Mouse (Mus musculus) layer of hippocampus, postnatal 25 days (tissue): ENCODE results near the gene Chmp4b. TPM values are rescaled to one million over a fixed set of nuclear protein-coding genes. Genes with fewer than 3 reads are reported as not detected.

Source experiments
- DNase-seq, 2 experiments: peaks; one replicate each; pipeline ENCODE4 v3.0.0; 2022; ENCODE audit warnings: mixed read lengths in 2 of 2, low spot score in 1 of 2; ENCODE audit errors: extremely low spot score in 1 of 2
- total RNA-seq, 2 experiments: library from RNA; stranded (reverse); gene quantifications; 2 replicates each; pipeline ENCODE4 v1.2.3; 2021

The Chmp4b gene
- total RNA-seq, 2 experiments from 2014 or later = 206 to 232 TPM

- no peak for DNase-seq
These were observed 61.6 kb downstream of the Chmp4b start for GRCm38 (mm10) chr2:154713083-154713482.

GRCm38 (mm10) chr2:154713964-154714363 lies 62.5 kb downstream of the Chmp4b start:
- DNase-seq = no peak

GRCm38 (mm10) chr2:154716586-154716985 lies 65.1 kb downstream of the Chmp4b start:
- DNase-seq = no peak

- DNase-seq = no peak
These were observed 65.6 kb downstream of the Chmp4b start for GRCm38 (mm10) chr2:154717081-154717480.

GRCm38 (mm10) chr2:154718855-154719556 lies 67.5 kb downstream of the Chmp4b start:
- no peak for DNase-seq

GRCm38 (mm10) chr2:154720315-154720714 lies 68.8 kb downstream of the Chmp4b start:
- DNase-seq = no peak

- DNase-seq = no peak
These were observed 72.0 kb downstream of the Chmp4b start for GRCm38 (mm10) chr2:154723473-154723872.

GRCm38 (mm10) chr2:154729737-154730136 lies 78.2 kb downstream of the Chmp4b start:
- DNase-seq = no peak

GRCm38 (mm10) chr2:154730841-154731240 lies 79.3 kb downstream of the Chmp4b start:
- no peak for DNase-seq

GRCm38 (mm10) chr2:154731916-154732315 lies 80.4 kb downstream of the Chmp4b start:
- DNase-seq = no peak

- DNase-seq = no peak
These were observed 81.1 kb downstream of the Chmp4b start for GRCm38 (mm10) chr2:154732503-154733141.

- no peak for DNase-seq
These were observed 83.5 kb downstream of the Chmp4b start for GRCm38 (mm10) chr2:154734977-154735376.

GRCm38 (mm10) chr2:154735416-154735815 lies 83.9 kb downstream of the Chmp4b start:
- no peak for DNase-seq

GRCm38 (mm10) chr2:154735986-154736385 lies 84.5 kb downstream of the Chmp4b start:
- DNase-seq = no peak

GRCm38 (mm10) chr2:154738621-154739020 lies 87.1 kb downstream of the Chmp4b start:
- no peak for DNase-seq

GRCm38 (mm10) chr2:154742911-154743819 lies 91.7 kb downstream of the Chmp4b start:
- DNase-seq = no peak

GRCm38 (mm10) chr2:154743915-154744314 lies 92.4 kb downstream of the Chmp4b start:
- no peak for DNase-seq
